In the genomic region with DNA sequence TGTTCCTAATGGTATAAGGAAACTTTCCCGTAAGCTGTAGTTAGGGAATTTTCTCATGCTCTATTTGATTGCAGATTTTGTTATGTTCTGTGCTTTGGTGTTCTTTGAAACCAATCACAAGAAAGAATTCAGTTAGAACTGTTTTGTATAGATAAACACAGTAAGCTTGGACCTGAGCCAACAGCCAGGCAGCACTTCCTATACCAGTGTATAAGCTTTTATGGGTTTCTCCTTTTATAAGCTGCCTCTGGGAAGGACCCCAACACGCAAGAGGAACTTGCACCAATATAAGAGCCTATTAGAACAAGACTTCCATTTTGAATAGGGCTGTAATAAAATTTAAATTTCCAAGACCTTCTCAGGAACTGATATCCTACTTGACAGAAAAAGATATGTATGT, we compare ENCODE assay signal across 22 mouse cellular contexts.
DNase-seq lines count a peak whose midpoint lies in the region; ATAC-seq and TF ChIP-seq lines count a peak whose summit lies in the region.
"Had no signal": no experiment of that assay in that cellular context is flagged by ENCODE, and none has a peak within 500 bp of the region (broad histone marks: within the 10 kb centered on the region; RNA-seq: fewer than 3 reads in every experiment).

No protein-coding gene starts in this region.

- H3K9me3 ChIP-seq in forebrain, embryonic 14.5 days (replicated peaks; ENCODE audit: control insufficient read depth, low read length) = no peaks in the 10 kb centered on the region
- H3K9me3 ChIP-seq in forebrain, embryonic 13.5 days (replicated peaks) = no peaks in the 10 kb centered on the region
- no peaks in the 10 kb centered on the region for H3K9me3 ChIP-seq in lung, embryonic 14.5 days (ENCODE audit: low read depth, low read length)
- H3K9me3 ChIP-seq: forebrain, embryonic 10.5 days; forebrain, embryonic 15.5 days; heart, embryonic 10.5 days; hindbrain, embryonic 12.5 days; hindbrain, embryonic 15.5 days had no signal

- H3K4me1 ChIP-seq in forebrain, embryonic 14.5 days (ENCODE audit: control insufficient read depth, insufficient read depth, low read length) = no peaks in the 10 kb centered on the region
- no peaks in the 10 kb centered on the region for H3K4me1 ChIP-seq in forebrain, embryonic 13.5 days
- no peaks in the 10 kb centered on the region for H3K4me1 ChIP-seq in lung, embryonic 14.5 days (ENCODE audit: insufficient read depth)
- no peaks in the 10 kb centered on the region for H3K4me1 ChIP-seq in lung, adult 2 months (ENCODE audit: control insufficient read depth, insufficient read depth, low read length)
- H3K4me1 ChIP-seq: forebrain, embryonic 15.5 days; hindbrain, embryonic 12.5 days; hindbrain, embryonic 15.5 days had no signal

- H3K27me3 ChIP-seq in forebrain, embryonic 14.5 days (replicated peaks; ENCODE audit: control insufficient read depth, insufficient read depth, low read length) = no peaks in the 10 kb centered on the region
- H3K27me3 ChIP-seq in forebrain, embryonic 13.5 days = no peaks in the 10 kb centered on the region
- H3K27me3 ChIP-seq in lung, embryonic 14.5 days (ENCODE audit: insufficient read depth, low read length) = no peaks in the 10 kb centered on the region
- H3K27me3 ChIP-seq: forebrain, embryonic 15.5 days; hindbrain, embryonic 12.5 days; hindbrain, embryonic 15.5 days had no signal

- 37% methylated on average over 2 of the region's 2 CpGs for WGBS in forebrain, embryonic 14.5 days
- WGBS in forebrain, embryonic 13.5 days = 58% methylated on average over 2 of the region's 2 CpGs
- 46% methylated on average over 2 of the region's 2 CpGs for WGBS in lung, embryonic 14.5 days
- WGBS in lung, adult 2 months = 76% methylated on average over 2 of the region's 2 CpGs

- intact Hi-C loops in gastrocnemius, postnatal 36 days (cut with DNase I) = no loop called here

- peak; percentile 16 for DNase-seq in forebrain, embryonic 14.5 days (ENCODE audit: low spot score)
- peak; percentile 76 for DNase-seq in lung, embryonic 14.5 days
- no peak for DNase-seq in lung, adult 2 months
- DNase-seq in gastrocnemius, postnatal 36 days = no peak
- no peak for DNase-seq in embryo, embryonic 9.5 days (ENCODE audit: extremely low spot score)
- DNase-seq: adrenal gland, adult 2 months; adrenal gland, postnatal 14 days; B cell, adult 2 months; cerebellum, adult 11-12 months; cerebellum, adult 9-10 months; cerebellum, postnatal 25 days; embryo, embryonic 11 days; gastrocnemius, postnatal 25 days; heart, adult 2 months had no signal

- H3K4me3 ChIP-seq in forebrain, embryonic 14.5 days (ENCODE audit: low read depth, low read length) = no peak overlapping the region
- no peak overlapping the region for H3K4me3 ChIP-seq in forebrain, embryonic 13.5 days
- H3K4me3 ChIP-seq in lung, embryonic 14.5 days (ENCODE audit: low read depth, low read length) = no peak overlapping the region
- no peak overlapping the region for H3K4me3 ChIP-seq in lung, adult 2 months (replicated peaks; ENCODE audit: extremely low read depth, low read depth, low read length)
- H3K4me3 ChIP-seq: forebrain, embryonic 10.5 days; forebrain, embryonic 15.5 days; heart, adult 2 months; heart, embryonic 10.5 days; hindbrain, embryonic 12.5 days; hindbrain, embryonic 15.5 days had no signal

- TF ChIP-seq CTCF in lung, embryonic 14.5 days (IDR thresholded peaks at IDR 0.05; ENCODE audit: low read depth) = no peak
- no peak for TF ChIP-seq CTCF in lung, adult 2 months (IDR thresholded peaks at IDR 0.05; ENCODE audit: insufficient read depth, low read length)

- H3K4me2 ChIP-seq in forebrain, embryonic 14.5 days (ENCODE audit: low read length) = no peak overlapping the region
- no peak overlapping the region for H3K4me2 ChIP-seq in forebrain, embryonic 13.5 days
- H3K4me2 ChIP-seq in lung, embryonic 14.5 days = no peak overlapping the region
- H3K4me2 ChIP-seq: forebrain, embryonic 15.5 days; hindbrain, embryonic 12.5 days; hindbrain, embryonic 15.5 days had no signal

- H3K27ac ChIP-seq in forebrain, embryonic 14.5 days (ENCODE audit: low read depth, low read length) = no peak overlapping the region
- no peak overlapping the region for H3K27ac ChIP-seq in forebrain, embryonic 13.5 days
- no peak overlapping the region for H3K27ac ChIP-seq in lung, embryonic 14.5 days (ENCODE audit: low read depth)
- H3K27ac ChIP-seq: forebrain, embryonic 10.5 days; forebrain, embryonic 15.5 days; heart, adult 2 months; heart, embryonic 10.5 days; hindbrain, embryonic 12.5 days; hindbrain, embryonic 15.5 days had no signal

- ATAC-seq in forebrain, embryonic 14.5 days = no peak
- ATAC-seq in forebrain, embryonic 13.5 days = no peak
- ATAC-seq in lung, embryonic 14.5 days (ENCODE audit: insufficient read depth) = no peak
- peak; percentile 70 for ATAC-seq in megakaryocyte progenitor cell, adult 5-6 weeks (replicated peaks; ENCODE audit: poor library complexity)
- ATAC-seq: forebrain, embryonic 15.5 days; intestine, postnatal 0 days had no signal

- no peak for TF ChIP-seq POLR2A in lung, adult 2 months (IDR thresholded peaks at IDR 0.05; ENCODE audit: borderline replicate concordance, extremely low read depth, low read depth, low read length)

- no peak overlapping the region for H3K9ac ChIP-seq in forebrain, embryonic 14.5 days (ENCODE audit: low read length)
- no peak overlapping the region for H3K9ac ChIP-seq in forebrain, embryonic 13.5 days
- no peak overlapping the region for H3K9ac ChIP-seq in lung, embryonic 14.5 days
- H3K9ac ChIP-seq: forebrain, embryonic 15.5 days; hindbrain, embryonic 12.5 days; hindbrain, embryonic 15.5 days had no signal

- no peaks in the 10 kb centered on the region for H3K36me3 ChIP-seq in forebrain, embryonic 14.5 days (ENCODE audit: control insufficient read depth, insufficient read depth, low read length)
- H3K36me3 ChIP-seq in forebrain, embryonic 13.5 days (ENCODE audit: poor library complexity, severe bottlenecking) = no peaks in the 10 kb centered on the region
- no peaks in the 10 kb centered on the region for H3K36me3 ChIP-seq in lung, embryonic 14.5 days (ENCODE audit: insufficient read depth)
- H3K36me3 ChIP-seq: forebrain, embryonic 10.5 days; forebrain, embryonic 15.5 days; heart, embryonic 10.5 days; hindbrain, embryonic 12.5 days; hindbrain, embryonic 15.5 days had no signal

Comparison
In these comparisons a context has a peak if more than half of its experiments do, and no peak if none do; other contexts are left out.
1. DNase-seq: peak in forebrain, embryonic 14.5 days (single experiment) and lung, embryonic 14.5 days (single experiment); none in lung, adult 2 months (single experiment), gastrocnemius, postnatal 36 days (0 of 2) and embryo, embryonic 9.5 days (single experiment).